Mouse (Mus musculus): ENCODE measurements around the gene Slc25a39. TPM values are rescaled to one million over a fixed set of nuclear protein-coding genes. Genes with fewer than 3 reads are reported as not detected.

Gene Slc25a39
- polyA plus RNA-seq, 1 experiment from 2014 or later = 180 TPM

- WGBS = 13% methylated on average over 7 of the region's 7 CpGs
- Histone ChIP-seq H3K27me3 (peaks cover 19% of the 10 kb centered on the region), H3K4me3 (no peak overlapping the region), H3K36me3 (peaks cover 55% of the 10 kb centered on the region), H3K4me1 (peaks cover 43% of the 10 kb centered on the region), H3K4me2 (replicated peaks) (no peak overlapping the region), H3K9ac (no peak overlapping the region), H3K27ac (no peak overlapping the region), H3K9me3 (no peaks in the 10 kb centered on the region)
- no peak for ATAC-seq (ENCODE audit: low FRiP score, low read depth)
Observed at GRCm38 (mm10) chr11:102434406-102434805, 26.7 kb upstream of the Slc25a39 start.

GRCm38 (mm10) chr11:102433866-102434265 lies 26.1 kb upstream of the Slc25a39 start:
- Histone ChIP-seq H3K4me1 (peaks cover 45% of the 10 kb centered on the region), H3K4me3 (no peak overlapping the region), H3K36me3 (peaks cover 50% of the 10 kb centered on the region), H3K9ac (no peak overlapping the region), H3K27ac (no peak overlapping the region), H3K9me3 (no peaks in the 10 kb centered on the region), H3K27me3 (peaks cover 13% of the 10 kb centered on the region), H3K4me2 (replicated peaks) (no peak overlapping the region)
- 92% methylated on average over 7 of the region's 7 CpGs for WGBS
- no peak for ATAC-seq (ENCODE audit: low FRiP score, low read depth)

- H3K9me3 ChIP-seq = no peaks in the 10 kb centered on the region
- no peak overlapping the region for H3K4me3 ChIP-seq
- H3K9ac ChIP-seq = no peak overlapping the region
- H3K36me3 ChIP-seq = peaks cover 41% of the 10 kb centered on the region
- no peak for ATAC-seq (ENCODE audit: low FRiP score, low read depth)
- no peak overlapping the region for H3K27ac ChIP-seq
- 91% methylated on average over 6 of the region's 6 CpGs for WGBS
- no peak overlapping the region for H3K4me2 ChIP-seq (replicated peaks)
- H3K4me1 ChIP-seq = peaks cover 37% of the 10 kb centered on the region
- H3K27me3 ChIP-seq = peaks cover 6% of the 10 kb centered on the region
Observed at GRCm38 (mm10) chr11:102432896-102433295, 25.1 kb upstream of the Slc25a39 start.

GRCm38 (mm10) chr11:102432115-102432843 lies 24.5 kb upstream of the Slc25a39 start:
- Histone ChIP-seq H3K4me3 (no peak overlapping the region), H3K4me2 (replicated peaks) (peak overlapping the region; percentile 32), H3K9me3 (no peaks in the 10 kb centered on the region), H3K4me1 (peaks cover 31% of the 10 kb centered on the region), H3K27ac (no peak overlapping the region), H3K27me3 (peaks cover under 1% of the 10 kb centered on the region; the same call in 1 of the 2 replicates), H3K36me3 (peaks cover 36% of the 10 kb centered on the region), H3K9ac (peak overlapping the region; percentile 55)
- no peak for ATAC-seq (ENCODE audit: low FRiP score, low read depth)
- 59% methylated on average over 16 of the region's 16 CpGs for WGBS

- H3K4me3 ChIP-seq = no peak overlapping the region
- peak overlapping the region; percentile 55 for H3K9ac ChIP-seq
- WGBS = 71% methylated on average over 3 of the region's 3 CpGs
- peaks cover 27% of the 10 kb centered on the region for H3K4me1 ChIP-seq
- ATAC-seq (ENCODE audit: low FRiP score, low read depth) = no peak
- H3K9me3 ChIP-seq = no peaks in the 10 kb centered on the region
- no peaks in the 10 kb centered on the region for H3K27me3 ChIP-seq
- peak overlapping the region; percentile 32 for H3K4me2 ChIP-seq (replicated peaks)
- peaks cover 31% of the 10 kb centered on the region for H3K36me3 ChIP-seq
- H3K27ac ChIP-seq = no peak overlapping the region
Observed at GRCm38 (mm10) chr11:102431728-102432114, 24.0 kb upstream of the Slc25a39 start.

GRCm38 (mm10) chr11:102431018-102431645 lies 23.4 kb upstream of the Slc25a39 start:
- Histone ChIP-seq H3K27ac (peak overlapping the region; percentile 85), H3K9ac (peak overlapping the region; percentile 74), H3K4me2 (replicated peaks) (peak overlapping the region; percentile 84), H3K27me3 (no peaks in the 10 kb centered on the region), H3K4me1 (peaks cover 27% of the 10 kb centered on the region), H3K9me3 (no peaks in the 10 kb centered on the region), H3K4me3 (peak overlapping the region; percentile 68), H3K36me3 (peaks cover 26% of the 10 kb centered on the region)
- WGBS = 0% methylated on average over 7 of the region's 7 CpGs
- no peak for ATAC-seq (ENCODE audit: low FRiP score, low read depth)

- WGBS = under 1% methylated on average over 29 of the region's 29 CpGs
- peak within 1 kb of the TSS; percentile 84 for H3K4me2 ChIP-seq (replicated peaks)
- no peaks in the 10 kb centered on the region for H3K9me3 ChIP-seq
- H3K9ac ChIP-seq = peak within 1 kb of the TSS; percentile 74
- peak; percentile 94 for ATAC-seq (ENCODE audit: low FRiP score, low read depth)
- H3K4me3 ChIP-seq = peak within 1 kb of the TSS; percentile 68
- peak within 1 kb of the TSS; percentile 85 for H3K27ac ChIP-seq
- H3K36me3 ChIP-seq = peaks cover 18% of the 10 kb centered on the region
- H3K27me3 ChIP-seq = no peaks in the 10 kb centered on the region
- peaks cover 27% of the 10 kb centered on the region for H3K4me1 ChIP-seq
Observed at GRCm38 (mm10) chr11:102430121-102431017, 22.6 kb upstream of the Slc25a39 start, which contains the start of gene Grn. Grn (plus strand) TSS chr11:102430315.

GRCm38 (mm10) chr11:102429551-102429950 lies 21.8 kb upstream of the Slc25a39 start:
- peaks cover 10% of the 10 kb centered on the region for H3K36me3 ChIP-seq
- H3K27ac ChIP-seq = peak overlapping the region; percentile 6; the same call in 1 of the 2 replicates
- WGBS = 49% methylated on average over 3 of the region's 3 CpGs
- H3K27me3 ChIP-seq = no peaks in the 10 kb centered on the region
- ATAC-seq (ENCODE audit: low FRiP score, low read depth) = no peak
- peak overlapping the region; percentile 68 for H3K4me3 ChIP-seq
- H3K4me2 ChIP-seq (replicated peaks) = peak overlapping the region; percentile 84
- H3K9me3 ChIP-seq = no peaks in the 10 kb centered on the region
- peak overlapping the region; percentile 74 for H3K9ac ChIP-seq
- peaks cover 27% of the 10 kb centered on the region for H3K4me1 ChIP-seq

- Histone ChIP-seq H3K27ac (no peak overlapping the region), H3K36me3 (peaks cover 7% of the 10 kb centered on the region; the same call in 1 of the 2 replicates), H3K9me3 (no peaks in the 10 kb centered on the region), H3K4me2 (replicated peaks) (peak overlapping the region; percentile 84), H3K4me1 (peaks cover 27% of the 10 kb centered on the region), H3K4me3 (peak overlapping the region; percentile 68; the same call in 1 of the 2 replicates), H3K27me3 (no peaks in the 10 kb centered on the region), H3K9ac (peak overlapping the region; percentile 74)
- WGBS = 68% methylated on average over 8 of the region's 8 CpGs
- no peak for ATAC-seq (ENCODE audit: low FRiP score, low read depth)
Observed at GRCm38 (mm10) chr11:102428981-102429540, 21.3 kb upstream of the Slc25a39 start.

GRCm38 (mm10) chr11:102425555-102426316 lies 18.0 kb upstream of the Slc25a39 start:
- peaks cover 8% of the 10 kb centered on the region for H3K4me1 ChIP-seq
- no peaks in the 10 kb centered on the region for H3K36me3 ChIP-seq
- WGBS = 78% methylated on average over 8 of the region's 8 CpGs
- H3K27ac ChIP-seq = no peak overlapping the region
- no peak for ATAC-seq (ENCODE audit: low FRiP score, low read depth)
- H3K27me3 ChIP-seq = no peaks in the 10 kb centered on the region
- H3K9me3 ChIP-seq = no peaks in the 10 kb centered on the region
- H3K4me3 ChIP-seq = no peak overlapping the region
- no peak overlapping the region for H3K4me2 ChIP-seq (replicated peaks)
- H3K9ac ChIP-seq = no peak overlapping the region

- Histone ChIP-seq H3K27me3 (no peaks in the 10 kb centered on the region), H3K9me3 (0 out of 2 replicates have a peak, but pooled peaks cover 6% of the 10 kb centered on the region), H3K27ac (no peak overlapping the region), H3K4me2 (replicated peaks) (no peak overlapping the region), H3K4me3 (no peak overlapping the region), H3K9ac (no peak overlapping the region), H3K36me3 (no peaks in the 10 kb centered on the region), H3K4me1 (peaks cover 4% of the 10 kb centered on the region)
- no peak for ATAC-seq (ENCODE audit: low FRiP score, low read depth)
- WGBS = 76% methylated on average over 6 of the region's 6 CpGs
Observed at GRCm38 (mm10) chr11:102424666-102425065, 16.9 kb upstream of the Slc25a39 start.

Data from limb, embryonic 13.5 days (tissue).